Mouse (Mus musculus): ENCODE data around the gene Asb11.
A peak's percentile ranks its signal among the peaks of the same experiment; 100 is the strongest.

The Asb11 gene

DNA sequence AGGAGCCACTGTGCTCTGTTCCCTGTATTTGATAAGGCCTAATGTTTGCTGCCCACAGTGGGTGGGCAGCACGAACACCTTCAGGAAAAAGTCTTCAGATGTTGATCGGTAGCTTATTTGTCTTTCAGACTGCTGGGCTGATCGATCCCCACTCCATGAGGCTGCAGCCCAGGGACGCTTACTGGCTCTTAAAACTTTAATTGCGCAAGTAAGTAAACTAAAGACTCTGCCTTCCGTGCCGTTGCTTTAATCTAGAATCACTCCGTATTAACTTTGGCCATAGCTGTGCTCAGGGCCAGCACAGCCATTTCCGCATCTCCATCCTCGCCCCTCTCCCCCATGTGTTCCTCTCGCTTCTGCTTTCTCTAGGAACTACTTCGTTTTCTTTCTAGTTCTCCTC is 8.8 kb downstream of the Asb11 start:
- no peak for DNase-seq (ENCODE audit: low spot score in 2 of 2)

DNA sequence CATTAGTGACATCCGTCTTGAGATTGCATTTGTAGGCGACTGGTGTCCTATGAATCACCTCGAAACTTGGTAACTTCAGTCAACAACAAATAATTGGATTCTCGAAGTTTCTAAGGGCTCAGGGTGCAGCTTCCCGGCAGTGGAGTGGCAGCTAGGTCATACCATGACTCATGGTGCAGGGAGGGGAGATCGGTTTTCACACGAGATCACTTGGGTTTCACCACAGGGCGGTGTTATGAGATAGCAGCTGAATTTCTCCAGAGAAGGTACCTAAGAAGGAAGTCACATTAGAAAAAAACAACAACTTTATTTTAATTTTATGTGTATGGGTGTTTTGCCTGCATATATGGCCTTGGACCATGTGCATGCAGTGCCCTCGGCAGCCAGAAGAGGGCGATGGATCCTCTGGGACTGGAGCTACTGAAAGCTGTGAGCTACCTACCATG is 9.3 kb downstream of the Asb11 start:
- DNase-seq (ENCODE audit: low spot score in 2 of 2) = peak; percentile 7 to 19

DNA sequence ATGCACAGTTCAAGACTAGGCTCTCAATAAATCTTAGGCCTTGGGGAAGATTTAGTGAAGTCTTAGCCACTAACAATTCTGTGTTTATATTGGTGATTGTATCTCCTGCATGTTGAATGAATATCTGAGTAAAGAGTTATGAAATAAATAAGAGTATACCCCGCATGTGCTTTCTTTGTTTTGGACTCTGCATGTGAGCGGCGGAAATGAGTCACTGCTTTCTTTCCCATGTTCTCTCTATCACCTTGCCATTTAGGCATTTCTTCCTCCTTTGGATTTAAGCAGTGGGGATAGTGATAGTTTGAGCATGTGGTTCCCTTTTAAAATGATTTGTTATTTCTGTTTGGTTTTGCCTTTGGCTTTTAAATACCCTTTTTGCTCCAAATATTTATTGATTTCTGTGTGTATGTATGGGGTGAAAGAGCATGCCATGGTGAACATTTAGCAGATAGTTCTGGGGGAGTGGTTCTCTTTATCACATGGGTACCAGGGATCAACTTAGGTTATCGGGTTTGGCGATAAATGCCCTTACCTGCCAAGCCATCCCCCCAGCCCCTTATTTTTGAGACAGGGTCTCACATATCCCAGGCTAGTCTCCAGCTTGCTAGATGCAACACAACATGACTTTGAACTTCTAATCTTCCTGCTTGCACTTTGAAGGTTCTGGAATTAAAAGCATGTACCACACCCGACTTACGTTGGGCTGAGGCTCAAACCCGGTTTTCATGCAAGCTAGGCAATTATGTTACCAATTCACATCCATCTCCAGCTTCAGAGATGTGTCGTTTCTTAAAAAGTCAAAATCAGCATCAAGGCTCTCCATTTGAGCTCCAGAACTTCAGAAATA is 10.3 kb downstream of the Asb11 start:
- no peak for DNase-seq (ENCODE audit: low spot score in 2 of 2)

DNA sequence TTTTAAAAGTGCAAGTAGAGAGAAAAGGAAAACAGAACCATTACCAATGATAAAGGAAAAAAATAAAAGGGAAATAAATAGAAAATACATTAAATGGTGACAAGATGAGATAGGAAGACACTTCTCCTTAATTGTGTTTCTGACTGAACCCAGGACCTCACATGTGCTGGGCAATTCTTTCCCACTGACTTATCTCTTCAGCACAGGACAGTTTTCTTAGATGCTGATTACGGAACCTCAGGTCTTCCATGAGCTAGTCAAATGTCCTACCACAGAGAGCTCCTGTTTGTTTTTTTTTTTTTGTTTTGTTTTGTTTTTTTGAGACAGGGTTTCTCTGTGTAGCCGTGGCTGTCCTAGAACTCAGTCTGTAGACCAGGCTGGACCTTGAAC is 10.9 kb downstream of the Asb11 start:
- DNase-seq (ENCODE audit: low spot score in 2 of 2) = no peak

DNA sequence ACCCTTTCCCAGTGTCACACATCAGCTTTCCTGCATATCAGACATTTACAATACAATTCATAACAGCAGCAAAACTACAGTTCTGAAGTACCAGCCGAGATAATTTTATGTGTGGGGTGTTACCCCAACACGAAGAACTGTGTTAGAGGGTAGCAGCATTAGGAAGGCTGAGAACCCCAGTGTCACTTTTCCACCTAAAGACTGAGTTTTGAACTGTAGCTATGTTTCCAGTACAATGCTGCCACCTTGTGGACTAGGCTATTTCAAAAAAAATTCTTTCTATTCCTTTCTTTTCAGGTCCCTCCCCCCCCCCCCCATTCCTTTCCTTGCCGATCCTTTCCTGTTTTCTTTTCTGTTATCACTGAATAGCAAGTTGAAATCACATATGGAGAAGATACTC is 12.4 kb downstream of the Asb11 start:
- no peak for DNase-seq (ENCODE audit: low spot score in 2 of 2)

DNA sequence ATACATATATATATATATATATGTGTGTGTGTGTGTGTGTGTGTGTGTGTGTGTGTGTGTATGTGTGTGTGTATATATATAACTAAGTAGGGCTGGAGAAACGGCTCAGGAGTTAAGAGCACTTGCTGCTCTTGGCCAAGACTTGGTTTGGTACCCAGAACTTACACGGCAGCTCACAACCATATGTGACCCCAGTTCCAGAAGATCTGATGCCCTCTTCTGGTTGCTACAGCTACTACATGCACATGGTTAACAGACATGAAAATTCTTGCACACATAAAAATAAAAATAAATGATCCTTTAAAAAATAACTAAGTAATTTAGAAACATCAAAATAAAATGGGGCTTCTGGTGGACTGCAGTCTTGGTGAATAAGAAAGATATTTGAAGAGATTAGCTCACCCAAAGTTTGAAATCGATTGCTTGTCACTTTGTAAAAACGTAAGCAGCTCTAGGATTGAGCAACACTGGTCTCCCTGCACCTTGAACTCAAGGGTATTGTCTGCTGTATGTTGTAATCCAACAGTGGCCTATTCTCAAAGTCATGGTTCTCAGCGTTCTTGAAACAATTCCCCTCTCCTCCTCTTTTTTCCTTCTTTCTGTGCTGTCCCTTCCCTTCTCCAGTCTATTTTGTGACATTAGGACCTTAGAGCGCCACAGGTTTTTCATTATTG is 22.5 kb downstream of the Asb11 start:
- no peak for DNase-seq (ENCODE audit: low spot score in 2 of 2)

DNA sequence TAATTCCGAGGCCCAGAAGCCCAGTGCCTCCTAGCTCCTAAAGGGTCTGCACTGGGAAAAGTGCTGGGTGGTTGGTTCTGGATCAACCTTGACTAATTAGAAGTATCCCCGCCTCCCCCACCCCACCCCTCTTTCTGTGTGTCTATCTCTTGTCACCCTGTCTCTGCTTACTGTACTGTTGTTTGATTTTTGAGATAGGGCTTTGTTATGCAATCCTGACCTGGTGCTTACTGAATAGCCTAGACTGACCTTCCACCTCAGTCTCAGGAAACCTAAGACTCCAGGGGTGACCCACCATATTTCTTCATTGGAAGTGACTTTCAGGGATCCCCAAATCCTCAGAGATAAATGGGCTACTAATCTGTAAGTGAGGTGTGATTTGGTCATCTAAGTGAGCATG is 65.5 kb downstream of the Asb11 start:
- no peak for DNase-seq (ENCODE audit: low spot score in 2 of 2)

DNA sequence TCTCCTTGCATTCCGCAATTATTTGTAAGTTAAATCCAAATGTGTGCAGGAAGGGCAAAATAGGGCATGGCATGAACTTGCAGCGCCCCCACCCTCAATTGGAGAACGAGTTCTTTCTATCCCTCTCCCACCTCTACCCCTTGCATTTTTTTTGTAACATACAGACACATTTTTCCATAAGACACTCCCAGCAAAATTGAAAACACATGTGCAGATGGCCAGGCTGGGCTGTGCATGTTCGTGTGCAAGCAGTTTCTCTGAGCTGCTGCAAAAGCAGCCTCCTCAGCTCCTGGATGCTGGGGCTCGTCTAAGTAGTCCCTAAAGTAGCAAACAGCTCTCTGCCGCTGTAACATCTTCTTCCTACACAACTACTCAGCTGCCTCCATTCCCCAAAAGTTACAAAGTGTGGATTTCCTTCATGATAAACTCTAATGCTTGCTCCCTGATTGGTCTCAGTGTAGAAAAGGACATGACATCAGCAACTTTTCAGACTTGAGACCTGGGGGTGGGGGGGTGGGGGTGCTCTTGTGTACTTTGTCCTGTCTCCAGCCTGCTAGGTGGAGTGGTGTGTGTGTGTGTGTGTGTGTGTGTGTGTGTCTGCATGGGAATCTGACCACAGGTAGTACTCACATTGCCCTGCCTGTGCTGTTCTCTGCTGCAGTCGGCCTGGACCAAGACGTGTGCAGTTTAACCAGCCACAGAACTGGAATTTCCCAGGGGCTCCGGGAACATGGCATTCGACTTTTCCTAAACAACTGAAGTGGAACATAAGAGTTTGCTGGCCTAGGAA is 69.1 kb downstream of the Asb11 start, which contains the start of gene Asb9:
TSS of gene Asb9 (plus strand) at position 619 of the 790 bp plus-strand sequence.
- no peak for DNase-seq (ENCODE audit: low spot score in 2 of 2)

DNA sequence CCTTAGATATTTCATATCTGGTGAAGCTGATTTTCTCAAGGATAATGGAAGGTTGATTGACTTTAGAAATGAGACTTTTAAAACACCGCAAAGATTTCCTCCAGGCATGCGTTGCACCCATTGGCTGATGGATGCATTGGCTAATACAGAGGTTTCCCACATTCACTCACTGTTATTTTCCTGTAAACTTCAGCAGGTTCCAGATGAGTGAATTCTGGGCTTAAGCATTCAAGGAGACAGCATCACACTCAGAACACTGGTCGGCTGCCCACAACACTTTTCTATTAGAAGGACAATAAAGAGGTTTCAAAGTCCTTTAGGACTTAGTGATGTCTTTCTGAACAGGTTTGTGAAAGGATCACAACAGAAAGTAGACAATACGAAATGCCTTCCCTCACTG is 70.3 kb downstream of the Asb11 start:
- no peak for DNase-seq (ENCODE audit: low spot score in 2 of 2)

DNA sequence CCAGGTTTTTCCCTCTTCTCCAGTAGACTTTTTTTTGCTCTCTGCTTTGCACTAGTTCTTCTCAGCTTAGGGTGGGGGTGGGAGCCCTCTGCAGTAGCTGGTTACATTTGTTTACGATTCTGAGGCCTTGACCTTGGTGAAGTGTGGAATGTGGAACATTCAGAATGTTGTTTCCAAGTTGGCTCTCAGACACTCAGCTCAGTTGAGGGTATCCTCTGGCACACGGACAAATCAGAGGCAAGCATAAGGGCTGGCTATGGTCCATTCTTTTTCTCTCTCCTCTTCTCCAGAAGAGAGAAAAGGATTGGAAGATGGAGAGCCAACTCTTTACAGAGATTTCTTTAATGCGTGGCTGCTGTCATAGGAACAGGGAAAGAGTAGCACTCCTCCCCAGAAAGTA is 71.9 kb downstream of the Asb11 start:
- no peak for DNase-seq (ENCODE audit: low spot score in 2 of 2)
